Mouse (Mus musculus) lung, postnatal 10 days (tissue): ENCODE results near the gene Ttf1.
"Not testable (repeated sequence)": the region's sequence is repeated elsewhere in the genome, so short reads cannot be mapped to it uniquely, and the experiment has no call there.

Experiments
- DNase-seq: peaks from one replicate; pipeline ENCODE4 v3.0.0; 2021

The Ttf1 gene

GRCm38 (mm10) chr2:29065796-29066195 is 5.7 kb downstream of the Ttf1 start:
- DNase-seq, result no peak

DNA sequence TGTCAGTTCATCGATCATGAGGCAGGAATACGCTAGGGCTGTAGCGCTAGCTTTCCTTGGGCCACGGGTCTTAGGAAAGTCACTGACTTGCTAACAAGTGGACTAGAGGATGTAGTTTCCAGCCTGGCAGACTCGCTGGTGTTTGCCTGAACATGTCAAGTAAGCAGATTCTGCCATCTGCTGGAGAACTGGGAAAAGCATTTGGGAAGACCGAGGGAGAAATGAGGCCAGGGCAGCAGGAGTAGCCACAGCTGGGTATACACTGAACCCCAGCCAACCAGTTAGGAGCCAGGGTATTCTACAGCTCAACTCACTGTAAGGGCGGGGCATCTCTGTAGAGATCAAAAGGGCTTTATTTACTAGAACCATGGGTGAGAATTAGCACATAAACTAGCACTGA is 6.3 kb downstream of the Ttf1 start:
- peak; percentile 49 for DNase-seq

- DNase-seq, result no peak
These were observed 14.6 kb downstream of the Ttf1 start for GRCm38 (mm10) chr2:29074676-29075075.

DNA sequence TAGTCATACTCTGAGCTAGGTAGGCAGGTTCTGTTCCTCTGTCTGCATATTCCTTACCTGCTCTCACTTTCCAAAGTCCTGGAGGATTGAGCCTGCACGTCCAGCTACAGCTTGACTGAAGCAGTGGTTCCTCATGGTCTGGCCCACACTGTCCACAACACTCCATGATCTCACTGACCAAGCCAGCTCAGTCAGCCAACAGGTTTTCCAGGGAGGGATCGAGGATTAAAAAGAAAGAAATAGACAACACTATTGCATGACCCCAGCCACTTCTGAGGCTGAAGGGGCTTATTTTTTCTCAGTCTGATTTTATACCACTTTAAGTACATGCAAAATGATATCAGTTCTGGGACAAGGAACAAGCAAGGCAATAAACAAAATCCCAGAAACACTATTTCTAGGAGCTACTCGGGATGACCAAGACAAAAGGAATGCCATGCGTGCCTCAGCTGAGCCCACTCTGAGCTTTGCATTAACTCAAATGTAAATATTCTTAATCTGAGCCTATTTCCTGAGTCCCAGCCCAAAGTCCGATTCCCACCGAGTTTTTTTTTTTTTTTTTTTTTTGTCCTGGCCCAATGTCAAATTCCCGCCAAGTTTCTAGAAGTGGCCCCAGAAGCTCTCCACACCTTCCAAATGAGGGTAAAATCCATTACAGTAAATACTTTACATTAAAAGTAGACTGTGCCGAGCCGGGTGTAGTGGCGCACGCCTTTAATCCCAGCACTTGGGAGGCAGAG is 15.4 kb downstream of the Ttf1 start:
- DNase-seq, result no peak

DNA sequence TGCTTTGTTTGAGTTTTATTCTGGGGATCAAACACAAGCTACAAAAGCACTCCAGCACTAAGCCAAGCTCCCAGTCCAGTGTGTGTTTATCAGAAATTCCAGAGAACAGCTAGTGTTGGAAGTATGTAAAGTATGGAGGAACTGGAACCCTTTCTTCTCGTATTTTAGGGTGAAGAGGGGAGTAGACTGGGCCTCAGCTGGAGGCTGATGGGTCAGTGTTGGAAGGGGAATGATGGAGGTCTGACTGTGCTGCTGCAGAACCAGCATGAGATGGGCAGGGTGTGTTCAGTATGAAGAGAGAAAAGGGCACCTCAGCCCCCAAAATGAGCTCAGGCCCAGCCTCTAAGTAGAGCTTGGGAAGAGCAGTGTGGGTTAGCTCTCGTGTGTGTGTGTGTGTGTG is 16.2 kb downstream of the Ttf1 start:
- no peak for DNase-seq

DNA sequence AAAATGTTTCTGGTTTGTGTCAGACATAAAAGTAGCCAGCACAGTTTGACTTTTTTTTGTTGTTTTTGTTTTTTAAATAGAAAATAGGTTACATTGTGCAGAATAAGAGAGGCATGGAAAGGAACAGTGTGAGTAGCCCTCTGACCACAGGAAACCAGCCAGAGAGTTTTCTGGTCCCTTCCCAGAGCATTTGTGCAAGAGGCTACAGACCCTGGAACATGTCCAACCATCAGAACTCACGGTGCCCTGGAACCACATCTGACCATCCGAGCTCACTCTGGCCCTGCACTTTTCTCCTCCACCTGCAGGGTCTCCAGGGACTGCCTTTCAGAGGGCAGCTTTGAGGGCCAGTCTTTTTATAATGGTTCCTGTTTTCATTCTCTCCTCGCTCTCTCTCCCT is 21.9 kb downstream of the Ttf1 start:
- peak; percentile 11 for DNase-seq

- DNase-seq, result no peak
These were observed 26.0 kb downstream of the Ttf1 start for GRCm38 (mm10) chr2:29086026-29086425.

GRCm38 (mm10) chr2:29089276-29089675 is 29.2 kb downstream of the Ttf1 start:
- DNase-seq, result not testable (repeated sequence)

- DNase-seq, result no peak
These were observed 35.6 kb downstream of the Ttf1 start for GRCm38 (mm10) chr2:29095674-29096073.

DNA sequence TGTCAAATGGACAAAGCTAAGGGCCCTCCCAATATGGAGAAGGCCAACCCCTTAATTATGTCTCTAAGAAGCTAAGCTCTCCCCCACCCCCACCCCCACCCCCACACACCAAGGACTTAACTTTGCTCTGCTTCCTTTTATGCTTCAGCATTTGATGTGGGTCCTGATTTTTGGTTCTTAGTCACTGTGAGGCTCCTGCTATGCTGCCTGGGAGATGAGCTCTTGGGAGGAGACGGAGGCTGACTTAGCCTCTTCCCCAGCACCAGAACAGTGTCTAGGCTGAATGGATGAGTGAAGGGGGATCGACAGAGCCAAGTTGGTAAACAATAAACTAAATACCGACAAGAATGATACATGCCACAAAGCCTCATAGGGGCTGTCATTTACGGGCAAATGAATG is 36.7 kb downstream of the Ttf1 start:
- no peak for DNase-seq

DNA sequence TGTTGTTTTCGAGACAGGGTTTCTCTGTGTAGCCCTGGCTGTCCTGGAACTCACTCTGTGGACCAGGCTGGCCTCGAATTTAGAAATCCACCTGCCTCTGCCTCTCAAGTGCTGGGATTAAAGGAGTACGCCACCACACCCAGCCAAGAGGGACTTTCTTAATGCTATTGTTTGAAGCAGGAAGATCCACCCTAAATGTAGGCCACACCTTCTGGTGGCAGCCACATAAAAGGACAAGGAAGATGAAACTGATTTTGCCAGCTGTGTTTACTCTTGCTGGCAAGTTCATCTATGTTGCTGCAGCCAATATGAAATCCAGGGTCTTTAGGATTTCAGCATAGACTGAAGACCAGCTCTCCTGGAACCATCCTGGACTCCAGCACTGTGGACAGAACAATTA is 37.4 kb downstream of the Ttf1 start:
- no peak for DNase-seq

DNA sequence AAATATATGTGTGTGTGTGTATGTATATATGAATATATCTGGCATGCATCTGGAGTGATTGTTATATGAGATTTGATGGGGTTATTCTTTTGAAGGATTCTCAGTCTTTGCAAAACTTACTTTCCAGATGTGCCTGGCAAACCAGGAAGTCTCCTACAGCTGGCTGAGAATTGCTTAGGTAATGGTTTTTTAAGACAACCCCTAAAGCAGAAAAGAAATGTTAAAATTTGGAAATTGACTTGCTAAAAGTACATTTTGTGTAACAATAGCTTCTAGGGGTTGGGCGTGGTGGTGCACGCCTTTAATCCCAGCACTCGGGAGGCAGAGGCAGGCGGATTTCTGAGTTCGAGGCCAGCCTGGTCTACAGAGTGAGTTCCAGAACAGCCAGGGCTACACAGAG is 37.9 kb downstream of the Ttf1 start:
- not testable (repeated sequence) for DNase-seq

DNA sequence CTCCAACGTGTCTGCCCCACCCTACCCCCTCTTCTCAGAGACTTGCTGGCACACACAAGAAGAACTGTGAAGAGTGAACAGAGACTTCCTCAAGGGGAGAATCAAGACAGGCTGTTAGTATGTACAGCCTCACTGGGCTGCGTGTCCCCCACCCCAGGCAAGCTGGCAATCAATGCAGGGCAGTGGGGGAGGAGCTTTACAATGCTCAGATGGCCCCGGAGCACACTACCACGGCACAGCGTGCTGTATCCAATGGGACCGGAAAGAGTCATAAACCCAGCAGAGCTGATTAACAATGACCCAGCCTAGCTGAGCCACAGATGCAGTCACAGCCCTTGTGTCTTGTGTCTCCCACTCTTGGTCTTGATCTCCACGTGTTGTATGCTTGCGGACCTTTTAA is 38.7 kb downstream of the Ttf1 start:
- DNase-seq, result no peak

DNA sequence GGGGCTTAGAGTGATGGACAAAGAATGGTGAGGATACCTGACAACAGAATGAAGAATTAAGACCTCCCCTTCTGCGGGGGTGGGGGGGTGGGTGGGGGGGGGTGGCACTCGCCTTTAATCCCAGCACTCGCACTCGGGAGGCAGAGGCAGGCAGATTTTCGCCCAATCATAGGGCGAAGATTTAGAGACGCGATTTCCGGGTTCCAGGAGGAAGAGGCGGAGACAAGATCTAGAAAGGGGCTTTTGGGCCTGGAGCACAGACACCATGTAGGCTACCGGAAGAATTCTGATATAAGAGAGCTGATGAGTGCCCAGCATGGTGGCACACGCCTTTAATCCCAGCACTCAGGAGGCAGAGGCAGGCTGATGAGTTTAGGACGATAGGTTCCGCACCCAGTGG is 39.6 kb downstream of the Ttf1 start:
- DNase-seq, result no peak

GRCm38 (mm10) chr2:29100822-29101534 is 40.9 kb downstream of the Ttf1 start:
- no peak for DNase-seq

GRCm38 (mm10) chr2:29102416-29103377 is 42.6 kb downstream of the Ttf1 start:
- DNase-seq, result not testable (repeated sequence)

GRCm38 (mm10) chr2:29120969-29121368 is 60.9 kb downstream of the Ttf1 start:
- DNase-seq, result no peak

DNA sequence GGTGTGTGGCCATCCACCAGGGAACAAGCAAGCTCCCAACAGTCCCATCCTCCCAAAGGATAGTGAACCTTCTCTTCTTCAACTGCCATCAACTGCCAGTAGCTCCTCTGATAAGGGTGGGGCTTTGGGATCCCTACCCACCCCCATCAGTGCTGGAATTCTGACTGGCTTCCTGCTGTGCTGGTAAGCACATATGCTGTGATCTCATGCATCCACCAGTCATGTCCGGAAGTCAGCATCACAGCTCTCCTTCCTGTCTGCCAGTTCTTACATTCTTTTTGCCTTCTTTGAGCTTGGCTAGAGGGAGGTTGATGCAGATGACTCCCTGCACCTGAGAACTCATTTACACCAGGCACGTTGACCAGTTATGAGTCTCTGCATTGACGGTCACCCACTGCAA is 62.4 kb downstream of the Ttf1 start:
- DNase-seq, result peak; percentile 10

DNA sequence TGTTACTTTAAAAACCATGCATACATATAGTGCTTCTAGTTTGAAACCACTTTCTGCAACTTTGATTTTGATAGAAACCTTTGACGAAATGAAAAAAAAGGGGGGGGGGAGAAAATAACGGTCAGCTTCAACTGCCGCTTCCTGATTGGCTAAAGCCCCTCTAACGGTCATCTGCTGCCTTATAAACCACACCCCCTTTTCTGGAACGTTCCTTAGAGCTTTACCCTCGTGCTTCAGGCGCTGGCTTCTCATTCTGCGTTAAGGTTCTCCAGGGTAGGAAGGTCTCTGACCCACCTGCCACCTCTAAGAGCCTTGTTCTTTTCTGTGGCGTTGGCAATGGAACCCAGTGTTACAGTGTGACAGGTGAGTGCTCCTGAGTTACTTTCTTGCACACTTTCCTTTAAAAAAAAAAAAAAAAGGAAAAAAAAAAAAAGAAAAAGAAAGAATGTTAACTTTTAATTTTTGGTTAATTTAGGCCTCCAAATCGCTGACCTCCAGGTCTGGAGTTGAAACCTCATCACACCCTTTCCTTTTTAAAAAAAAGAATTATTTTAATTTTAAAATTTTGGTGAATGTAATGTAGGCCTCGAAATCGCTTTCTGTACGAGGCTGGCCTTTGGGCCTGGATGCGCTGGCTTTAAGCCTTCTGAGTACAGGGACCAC is 64.0 kb downstream of the Ttf1 start, which contains the start of gene Setx:
Gene Setx, plus strand, starts transcription at position 275 of the 663 bp plus-strand sequence.
- peak; percentile 6 for DNase-seq

GRCm38 (mm10) chr2:29124571-29124935 is 64.5 kb downstream of the Ttf1 start:
- no peak for DNase-seq

- peak; percentile 100 for DNase-seq
These were observed 65.1 kb downstream of the Ttf1 start for GRCm38 (mm10) chr2:29124936-29125701.
